Mouse (Mus musculus): ENCODE results near the gene Lnpep. TPM values are rescaled to one million over a fixed set of nuclear protein-coding genes. Genes with fewer than 3 reads are reported as not detected.
"Not testable (repeated sequence)": the region's sequence is repeated elsewhere in the genome, so short reads cannot be mapped to it uniquely, and the experiment has no call there.

Gene Lnpep
- polyA plus RNA-seq, 1 experiment from 2014 or later = 8.8 TPM

DNA sequence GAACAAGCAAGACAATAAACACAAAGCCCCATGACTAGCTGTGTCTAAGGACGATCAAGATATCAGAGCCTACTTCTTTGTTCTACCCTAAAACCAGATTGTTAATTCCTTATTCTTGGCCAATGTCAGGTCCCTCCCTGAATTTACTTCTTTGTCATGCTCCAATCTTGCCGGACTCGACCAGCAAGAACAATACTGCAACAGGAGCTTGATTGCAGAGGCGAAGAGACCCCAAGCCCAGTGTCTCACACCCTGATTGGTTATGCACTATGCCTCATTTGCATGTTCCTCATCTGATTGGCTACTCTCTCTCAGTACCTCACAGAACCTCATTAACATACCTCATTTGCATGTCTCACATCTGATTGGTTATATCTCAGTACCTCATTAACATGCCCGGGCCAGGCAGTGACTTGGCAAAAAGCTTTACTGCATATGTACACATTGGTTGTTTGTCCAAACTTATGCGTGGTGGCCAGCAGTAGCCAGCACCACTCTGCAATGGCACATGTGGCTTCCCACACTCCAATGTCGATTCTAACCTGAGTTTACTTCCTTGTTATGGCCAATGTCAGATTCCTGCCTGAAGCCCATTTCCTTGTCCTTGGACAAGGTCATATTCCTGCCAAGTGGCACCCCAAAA, 3.5 kb upstream of the Lnpep start:
- H3K36me3 ChIP-seq (ENCODE audit: control insufficient read depth, insufficient read depth, low read length); H3K27ac ChIP-seq (replicated peaks; ENCODE audit: low read depth, low read length): not testable (repeated sequence)
- WGBS = 91% methylated on average over 7 of the region's 7 CpGs

DNA sequence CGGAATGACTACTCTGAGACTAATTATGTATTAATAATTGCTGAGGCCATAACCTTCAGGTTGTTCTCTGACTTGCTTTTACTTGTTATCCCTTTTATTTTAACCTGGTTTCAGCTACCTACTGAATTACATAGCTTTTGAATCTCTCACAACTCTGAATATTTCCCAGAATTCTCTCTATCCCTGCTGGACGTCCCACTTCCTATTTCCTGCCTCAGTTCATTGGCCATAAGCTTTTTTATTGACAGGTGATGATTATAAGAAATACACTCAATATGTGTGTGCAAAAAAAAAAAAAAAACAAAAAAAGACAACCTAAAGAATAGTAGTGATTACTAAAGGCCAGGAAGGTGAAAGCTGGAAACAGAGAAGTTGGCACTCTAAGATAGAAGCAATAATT, 2.7 kb upstream of the Lnpep start:
- no peak for DNase-seq
- Histone ChIP-seq H3K27ac (replicated peaks; ENCODE audit: low read depth, low read length) (no peak overlapping the region), H3K27me3 (ENCODE audit: control insufficient read depth, insufficient read depth, low read length) (no peaks in the 10 kb centered on the region), H3K4me3 (replicated peaks; ENCODE audit: low read depth, low read length) (no peak overlapping the region), H3K4me2 (ENCODE audit: low read length) (no peak overlapping the region), H3K4me1 (ENCODE audit: control insufficient read depth, insufficient read depth, low read length) (peaks cover 9% of the 10 kb centered on the region; the same call in 1 of the 2 replicates), H3K36me3 (ENCODE audit: control insufficient read depth, insufficient read depth, low read length) (no peaks in the 10 kb centered on the region), H3K9ac (replicated peaks; ENCODE audit: low read length) (no peak overlapping the region), H3K9me3 (ENCODE audit: control insufficient read depth, low read length) (no peaks in the 10 kb centered on the region)
- no peak for ATAC-seq (ENCODE audit: low FRiP score, low TSS enrichment)
- WGBS = 90% methylated on average over 2 of the region's 2 CpGs

More for the DNA sequence above, 3.5 kb upstream of the Lnpep start:
- not testable (repeated sequence) for DNase-seq; H3K9me3 ChIP-seq (ENCODE audit: control insufficient read depth, low read length); H3K27me3 ChIP-seq (ENCODE audit: control insufficient read depth, insufficient read depth, low read length); H3K4me2 ChIP-seq (ENCODE audit: low read length); ATAC-seq (ENCODE audit: low FRiP score, low TSS enrichment); H3K9ac ChIP-seq (replicated peaks; ENCODE audit: low read length); H3K4me1 ChIP-seq (ENCODE audit: control insufficient read depth, insufficient read depth, low read length); H3K4me3 ChIP-seq (replicated peaks; ENCODE audit: low read depth, low read length)

DNA sequence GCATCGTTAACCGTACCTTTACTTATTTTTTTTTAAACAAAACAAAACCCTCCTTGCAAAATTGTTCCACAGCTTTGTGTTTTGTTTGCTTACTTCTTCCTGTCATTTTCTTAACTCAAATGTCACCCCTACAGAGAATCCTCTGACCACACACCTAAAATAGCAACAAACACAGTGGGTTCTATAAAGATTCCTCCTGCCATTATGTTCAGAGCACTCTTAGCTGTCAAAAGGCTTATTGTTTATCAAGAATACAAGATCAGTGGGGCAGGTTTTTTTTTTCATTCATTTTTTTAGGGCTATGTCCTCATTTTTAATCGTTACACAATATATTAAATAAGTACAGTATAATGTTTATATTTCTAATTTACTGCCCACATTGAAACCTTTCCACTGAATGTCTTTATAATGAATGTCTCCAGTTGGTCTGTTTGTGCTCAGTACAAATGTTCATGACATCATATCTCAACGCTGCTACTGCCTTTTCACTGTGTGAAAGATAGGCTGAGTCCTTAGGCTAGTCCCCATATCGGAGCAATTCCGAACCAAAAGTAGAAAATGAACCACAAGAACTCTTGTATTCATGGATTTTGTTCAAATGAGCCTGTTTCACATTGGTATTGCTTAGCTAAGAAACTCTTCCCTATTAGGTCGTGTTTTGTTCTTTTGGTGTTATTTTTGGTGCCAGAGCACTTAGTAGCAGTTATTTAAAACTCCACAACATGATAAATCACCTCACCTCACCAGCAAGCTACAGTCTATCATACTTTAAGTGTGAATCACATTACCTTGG, 1.2 kb upstream of the Lnpep start:
- no peaks in the 10 kb centered on the region for H3K9me3 ChIP-seq (ENCODE audit: control insufficient read depth, low read length)
- H3K9ac ChIP-seq (replicated peaks; ENCODE audit: low read length) = peak overlapping the region; percentile 97
- H3K36me3 ChIP-seq (ENCODE audit: control insufficient read depth, insufficient read depth, low read length) = no peaks in the 10 kb centered on the region
- DNase-seq (peak; percentile 19), ATAC-seq (ENCODE audit: low FRiP score, low TSS enrichment) (no peak)
- H3K4me2 ChIP-seq (ENCODE audit: low read length) = peak overlapping the region; percentile 75
- H3K4me1 ChIP-seq (ENCODE audit: control insufficient read depth, insufficient read depth, low read length) = peaks cover 20% of the 10 kb centered on the region
- 53% methylated on average over 7 of the region's 7 CpGs for WGBS
- peak overlapping the region; percentile 93 for H3K4me3 ChIP-seq (replicated peaks; ENCODE audit: low read depth, low read length)
- no peaks in the 10 kb centered on the region for H3K27me3 ChIP-seq (ENCODE audit: control insufficient read depth, insufficient read depth, low read length)
- H3K27ac ChIP-seq (replicated peaks; ENCODE audit: low read depth, low read length) = peak overlapping the region; percentile 100

DNA sequence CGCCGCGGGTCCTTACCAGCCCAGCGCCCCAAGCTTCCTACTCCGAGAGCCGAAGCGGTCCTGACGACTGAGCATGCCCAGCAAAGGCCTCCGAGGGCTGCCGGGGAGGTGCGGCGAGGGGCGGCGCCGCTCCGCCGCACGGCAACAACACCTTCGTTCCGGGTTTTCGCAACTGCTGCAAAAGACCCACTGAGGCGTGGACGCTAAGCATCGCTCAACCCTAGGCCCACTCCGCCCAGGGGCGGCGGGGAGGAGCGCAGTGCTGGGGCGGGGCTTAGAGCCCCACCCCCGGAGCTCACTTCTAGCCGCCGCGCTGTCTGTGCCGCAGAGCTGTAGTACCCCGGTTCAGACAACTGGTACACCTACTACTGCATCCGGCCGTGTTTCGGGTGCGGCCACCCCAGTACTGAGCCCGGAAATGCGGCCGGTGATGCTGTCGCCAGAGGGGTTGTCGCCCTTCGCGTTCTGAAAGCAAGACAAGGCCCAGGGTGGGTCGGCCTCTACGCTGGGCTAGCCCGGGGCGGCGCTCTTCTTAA, 361 bp downstream of the Lnpep start:
- H3K27ac ChIP-seq (replicated peaks; ENCODE audit: low read depth, low read length) = peak overlapping the region; percentile 100
- H3K36me3 ChIP-seq (ENCODE audit: control insufficient read depth, insufficient read depth, low read length) = no peaks in the 10 kb centered on the region
- H3K9me3 ChIP-seq (ENCODE audit: control insufficient read depth, low read length) = no peaks in the 10 kb centered on the region
- H3K27me3 ChIP-seq (ENCODE audit: control insufficient read depth, insufficient read depth, low read length) = no peaks in the 10 kb centered on the region
- ATAC-seq (ENCODE audit: low FRiP score, low TSS enrichment) (peak; percentile 96), DNase-seq (peak; percentile 98)
- under 1% methylated on average over 51 of the region's 51 CpGs for WGBS
- H3K9ac ChIP-seq (replicated peaks; ENCODE audit: low read length) = peak overlapping the region; percentile 97
- peak overlapping the region; percentile 93 for H3K4me3 ChIP-seq (replicated peaks; ENCODE audit: low read depth, low read length)
- peaks cover 20% of the 10 kb centered on the region for H3K4me1 ChIP-seq (ENCODE audit: control insufficient read depth, insufficient read depth, low read length)
- H3K4me2 ChIP-seq (ENCODE audit: low read length) = peak overlapping the region; percentile 75

DNA sequence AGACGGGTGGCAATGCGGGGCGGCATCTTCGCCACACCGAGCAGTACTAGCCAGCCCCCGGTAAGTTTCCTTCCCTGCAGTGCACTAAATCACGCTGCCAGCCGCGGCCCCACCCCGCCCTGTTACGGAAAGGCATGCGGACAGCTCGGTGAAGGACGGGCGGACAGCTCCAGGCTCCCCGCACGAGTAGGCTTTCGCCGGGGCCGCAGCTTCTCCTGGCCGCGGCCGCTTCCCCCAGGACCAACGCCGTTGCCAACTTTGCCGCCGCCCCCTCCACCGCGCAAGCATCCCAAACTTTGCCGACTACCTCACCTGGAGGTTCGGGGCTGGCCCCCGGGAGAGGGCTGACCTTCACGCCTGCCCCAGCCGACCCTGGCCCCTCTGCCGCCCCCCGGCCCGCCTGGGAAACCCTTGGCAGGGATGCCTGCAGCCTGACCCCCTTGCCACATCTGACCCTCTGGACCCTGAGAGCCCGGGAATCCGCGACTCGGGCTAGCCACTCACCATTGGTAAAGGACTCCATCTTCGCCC, 895 bp downstream of the Lnpep start:
- Histone ChIP-seq H3K36me3 (ENCODE audit: control insufficient read depth, insufficient read depth, low read length) (no peaks in the 10 kb centered on the region), H3K4me2 (ENCODE audit: low read length) (peak overlapping the region; percentile 75), H3K27ac (replicated peaks; ENCODE audit: low read depth, low read length) (peak overlapping the region; percentile 100), H3K27me3 (ENCODE audit: control insufficient read depth, insufficient read depth, low read length) (no peaks in the 10 kb centered on the region), H3K9ac (replicated peaks; ENCODE audit: low read length) (peak overlapping the region; percentile 97), H3K9me3 (ENCODE audit: control insufficient read depth, low read length) (no peaks in the 10 kb centered on the region), H3K4me3 (replicated peaks; ENCODE audit: low read depth, low read length) (peak overlapping the region; percentile 93), H3K4me1 (ENCODE audit: control insufficient read depth, insufficient read depth, low read length) (peaks cover 20% of the 10 kb centered on the region)
- ATAC-seq (ENCODE audit: low FRiP score, low TSS enrichment) (peak; percentile 4), DNase-seq (peak; percentile 50)
- under 1% methylated on average over 42 of the region's 42 CpGs for WGBS

DNA sequence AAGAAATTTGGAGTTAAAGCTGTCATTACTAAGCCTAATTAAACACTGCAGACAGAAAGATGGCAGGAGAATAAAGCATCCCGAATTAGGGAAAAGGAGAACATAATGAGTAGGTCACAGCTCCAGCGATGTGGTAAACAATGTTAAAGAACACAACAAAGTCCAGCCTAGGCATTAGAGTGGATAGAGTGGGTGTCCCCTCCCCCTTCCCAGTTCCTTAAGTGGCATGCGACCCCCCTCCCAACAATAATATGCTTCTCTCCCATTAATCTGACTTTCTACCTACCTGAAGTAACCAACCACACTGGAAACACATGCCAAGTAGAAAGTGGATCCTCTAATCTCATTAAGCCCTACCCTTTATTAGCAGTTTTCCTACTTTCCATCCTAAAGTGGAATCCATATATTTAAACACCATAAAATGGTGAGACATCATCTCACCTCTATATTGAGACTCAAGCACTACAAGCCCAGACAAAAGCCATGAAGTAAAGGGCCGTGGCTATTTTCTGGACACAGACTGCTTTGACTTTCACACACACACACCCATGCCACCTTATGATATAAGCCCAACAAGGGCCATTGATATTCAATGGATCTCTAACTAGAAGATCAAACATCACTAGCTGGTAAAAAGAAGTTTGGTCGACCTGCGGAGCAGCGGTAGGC, 1.5 kb downstream of the Lnpep start:
- H3K9ac ChIP-seq (replicated peaks; ENCODE audit: low read length) = peak overlapping the region; percentile 97
- peak overlapping the region; percentile 100 for H3K27ac ChIP-seq (replicated peaks; ENCODE audit: low read depth, low read length)
- WGBS = 2% methylated on average over 7 of the region's 7 CpGs
- H3K36me3 ChIP-seq (ENCODE audit: control insufficient read depth, insufficient read depth, low read length) = no peaks in the 10 kb centered on the region
- peak overlapping the region; percentile 75 for H3K4me2 ChIP-seq (ENCODE audit: low read length)
- no peaks in the 10 kb centered on the region for H3K27me3 ChIP-seq (ENCODE audit: control insufficient read depth, insufficient read depth, low read length)
- H3K4me3 ChIP-seq (replicated peaks; ENCODE audit: low read depth, low read length) = peak overlapping the region; percentile 93
- ATAC-seq (ENCODE audit: low FRiP score, low TSS enrichment) = no peak
- no peak for DNase-seq
- no peaks in the 10 kb centered on the region for H3K9me3 ChIP-seq (ENCODE audit: control insufficient read depth, low read length)
- peaks cover 20% of the 10 kb centered on the region for H3K4me1 ChIP-seq (ENCODE audit: control insufficient read depth, insufficient read depth, low read length)

DNA sequence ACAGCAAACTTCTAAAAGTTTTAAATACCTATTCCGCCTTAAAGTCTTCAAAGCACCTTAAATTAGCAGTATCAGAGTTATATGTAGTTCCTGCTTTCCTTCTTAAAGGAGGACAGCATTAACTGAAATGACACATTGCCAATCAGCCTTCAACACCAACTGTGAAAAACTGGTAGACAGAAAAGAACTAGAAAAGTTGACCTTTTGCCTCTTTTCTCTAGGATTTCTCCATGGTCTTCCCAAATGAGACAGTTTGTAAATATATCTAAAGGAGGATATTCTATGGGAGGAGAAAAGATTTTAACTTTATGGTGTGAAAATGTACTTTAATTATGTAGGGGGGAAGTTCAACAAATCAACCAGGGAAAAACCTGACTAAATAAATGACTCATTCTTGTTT, 2.3 kb downstream of the Lnpep start:
- Histone ChIP-seq H3K27me3 (ENCODE audit: control insufficient read depth, insufficient read depth, low read length) (no peaks in the 10 kb centered on the region), H3K4me3 (replicated peaks; ENCODE audit: low read depth, low read length) (no peak overlapping the region), H3K9me3 (ENCODE audit: control insufficient read depth, low read length) (no peaks in the 10 kb centered on the region), H3K4me1 (ENCODE audit: control insufficient read depth, insufficient read depth, low read length) (peaks cover 20% of the 10 kb centered on the region), H3K27ac (replicated peaks; ENCODE audit: low read depth, low read length) (no peak overlapping the region), H3K36me3 (ENCODE audit: control insufficient read depth, insufficient read depth, low read length) (no peaks in the 10 kb centered on the region), H3K9ac (replicated peaks; ENCODE audit: low read length) (no peak overlapping the region), H3K4me2 (ENCODE audit: low read length) (peak overlapping the region; percentile 75)
- WGBS = 96% methylated on average over 1 of the region's 1 CpGs
- DNase-seq (no peak), ATAC-seq (ENCODE audit: low FRiP score, low TSS enrichment) (no peak)

DNA sequence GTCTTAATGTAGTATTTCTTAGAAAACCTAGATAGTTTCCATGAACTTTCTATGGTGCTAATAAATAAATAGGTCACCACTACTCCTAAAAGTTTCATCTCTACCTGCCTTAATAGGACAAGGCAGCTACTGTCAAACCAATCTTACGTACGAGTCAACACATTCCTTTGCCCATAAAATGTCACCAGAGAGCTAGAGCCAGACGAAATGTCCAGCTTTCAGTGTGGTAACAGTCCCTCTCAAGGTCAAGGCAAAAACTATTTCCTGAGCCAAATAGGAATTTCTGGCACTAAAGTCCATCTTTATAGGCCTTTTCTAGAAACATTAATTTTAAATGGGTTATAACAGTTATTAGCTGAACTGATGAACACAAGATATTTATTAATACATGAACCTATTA, 3.3 kb downstream of the Lnpep start:
- Histone ChIP-seq H3K36me3 (ENCODE audit: control insufficient read depth, insufficient read depth, low read length) (no peaks in the 10 kb centered on the region), H3K4me3 (replicated peaks; ENCODE audit: low read depth, low read length) (no peak overlapping the region), H3K9ac (replicated peaks; ENCODE audit: low read length) (no peak overlapping the region), H3K9me3 (ENCODE audit: control insufficient read depth, low read length) (no peaks in the 10 kb centered on the region), H3K4me1 (ENCODE audit: control insufficient read depth, insufficient read depth, low read length) (peaks cover 20% of the 10 kb centered on the region), H3K27ac (replicated peaks; ENCODE audit: low read depth, low read length) (no peak overlapping the region), H3K27me3 (ENCODE audit: control insufficient read depth, insufficient read depth, low read length) (no peaks in the 10 kb centered on the region), H3K4me2 (ENCODE audit: low read length) (no peak overlapping the region)
- DNase-seq (no peak), ATAC-seq (ENCODE audit: low FRiP score, low TSS enrichment) (no peak)
- 85% methylated on average over 3 of the region's 3 CpGs for WGBS
